Mouse (Mus musculus): ENCODE measurements around the gene Cdca4.
"Not testable (repeated sequence)": the region's sequence is repeated elsewhere in the genome, so short reads cannot be mapped to it uniquely, and the experiment has no call there.

DNA sequence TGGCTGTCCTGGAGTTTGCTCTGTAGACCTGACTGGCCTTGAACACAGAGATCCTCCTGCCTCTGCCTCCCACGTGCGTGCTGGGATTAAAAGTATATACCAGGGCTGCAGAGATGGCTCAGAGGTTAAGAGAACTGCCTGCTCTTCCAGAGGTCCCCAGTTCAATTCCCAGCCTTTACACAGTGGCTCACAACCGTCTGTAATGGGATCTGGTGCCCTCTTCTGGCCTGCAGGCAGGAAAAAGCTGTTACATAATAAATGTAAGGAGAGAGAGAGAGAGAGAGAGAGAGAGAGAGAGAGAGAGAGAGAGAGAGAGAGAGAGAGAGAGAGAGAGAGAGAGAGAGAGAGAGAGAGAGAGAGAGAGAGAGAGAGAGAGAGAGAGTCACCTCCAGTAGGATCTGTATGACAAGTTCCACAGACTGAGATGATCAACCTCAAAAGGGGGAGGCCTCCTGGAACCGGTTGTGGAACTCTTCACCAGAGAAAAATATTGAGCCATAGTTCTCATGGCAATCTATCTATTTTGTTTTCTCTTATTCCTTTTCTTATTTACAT lies 12.2 kb upstream of the Cdca4 start:
- TF ChIP-seq CTCF (IDR thresholded peaks at IDR 0.05; ENCODE audit: extremely low read depth, insufficient read length, insufficient replicate concordance, low read depth, low read length); POLR2A (IDR thresholded peaks at IDR 0.05; ENCODE audit: low read depth, low read length): not testable (repeated sequence)
